Mouse (Mus musculus) CH12.LX (cell line): ENCODE measurements around the gene Cd96. TPM values are rescaled to one million over a fixed set of nuclear protein-coding genes. Genes with fewer than 3 reads are reported as not detected.

Source experiments
- DNase-seq: peaks from one replicate; pipeline ENCODE4 v3.0.0-alpha.2; 2013; ENCODE audit errors: extremely low read depth
- H3K27ac ChIP-seq: 2 replicates; pipeline ENCODE4 v1.5.1; 2012; ENCODE audit warnings: low read depth, mild to moderate bottlenecking, control low read depth, moderate library complexity; ENCODE audit not compliant: insufficient read depth
- H3K27me3 ChIP-seq: replicated peaks from 2 replicates; pipeline ENCODE3; 2012; ENCODE audit warnings: inconsistent platforms
- H3K36me3 ChIP-seq, 2 experiments: replicated peaks in 1 of 2; 2 replicates each; pipeline versions ENCODE3 to v1.6.1; 2012; ENCODE audit warnings: inconsistent platforms in 1 of 2, low read length in 1 of 2, mild to moderate bottlenecking in 1 of 2, mixed read lengths in 1 of 2, moderate library complexity in 1 of 2; ENCODE audit not compliant: control insufficient read depth in 1 of 2, insufficient read depth in 1 of 2
- H3K4me1 ChIP-seq, 2 experiments: 2 replicates each; pipeline ENCODE4 v1.6.1; 2012; ENCODE audit warnings: inconsistent platforms in 1 of 2, moderate library complexity in 1 of 2; ENCODE audit not compliant: insufficient read depth in 2 of 2, control insufficient read depth in 1 of 2
- H3K4me2 ChIP-seq: 2 replicates; pipeline ENCODE4 v1.6.1; 2012; ENCODE audit warnings: low read depth, mild to moderate bottlenecking, control low read depth; ENCODE audit not compliant: poor library complexity, insufficient read depth, severe bottlenecking
- H3K4me3 ChIP-seq, 3 experiments: fragments of 150-350 bp in 1 of 3; sonication (generic) in 1 of 3; replicated peaks in 1 of 3; 2 replicates each; pipeline versions ENCODE3 to v1.5.1; 2011 to 2012; ENCODE audit warnings: low read depth in 2 of 3, low read length in 2 of 3, mild to moderate bottlenecking in 2 of 3, moderate library complexity in 2 of 3, control low read depth in 1 of 3, improper control_type of control experiment in 1 of 3, inconsistent platforms in 1 of 3, mixed read lengths in 1 of 3; ENCODE audit not compliant: poor library complexity in 1 of 3
- H3K79me2 ChIP-seq: replicated peaks from 2 replicates; pipeline ENCODE4 v1.6.1; 2012; ENCODE audit warnings: mild to moderate bottlenecking, moderate library complexity; ENCODE audit not compliant: control insufficient read depth, poor library complexity, insufficient read depth, severe bottlenecking; ENCODE audit errors: extremely low read depth
- H3K9ac ChIP-seq: 2 replicates; pipeline ENCODE4 v1.6.1; 2012; ENCODE audit warnings: low read depth, mild to moderate bottlenecking, control low read depth, moderate library complexity; ENCODE audit not compliant: insufficient read depth
- H3K9me3 ChIP-seq: replicated peaks from 2 replicates; pipeline ENCODE3; 2012; ENCODE audit warnings: low read length, inconsistent platforms, mixed read lengths
- BHLHE40 ChIP-seq: IDR thresholded peaks from 2 replicates; pipeline ENCODE4 v1.6.1; 2011; ENCODE audit warnings: mild to moderate bottlenecking, low read depth, low read length, improper control_type of control experiment
- CHD2 ChIP-seq: IDR thresholded peaks from 2 replicates; pipeline ENCODE4 v1.6.1; 2011; ENCODE audit warnings: low read length, improper control_type of control experiment
- CTCF ChIP-seq, 2 experiments: IDR thresholded peaks in 1 of 2; conservative IDR thresholded peaks in 1 of 2; 2 replicates each; pipeline ENCODE4 v1.5.1; 2011 to 2012; ENCODE audit warnings: low read depth in 2 of 2, low read length in 2 of 2, improper control_type of control experiment in 1 of 2, inconsistent platforms in 1 of 2, mild to moderate bottlenecking in 1 of 2, moderate library complexity in 1 of 2
- EP300 ChIP-seq: IDR thresholded peaks from 2 replicates; pipeline ENCODE4 v1.6.1; 2011; ENCODE audit warnings: low read length, improper control_type of control experiment
- ETS1 ChIP-seq: conservative IDR thresholded peaks from 2 replicates; pipeline ENCODE4 v1.6.1; 2012; ENCODE audit warnings: low read depth, mild to moderate bottlenecking, inconsistent platforms, low read length, improper control_type of control experiment, moderate library complexity
- GABPA ChIP-seq: IDR thresholded peaks from 2 replicates; pipeline ENCODE4 v1.6.1; 2012; ENCODE audit warnings: low read depth, low read length, improper control_type of control experiment, inconsistent platforms; ENCODE audit not compliant: insufficient replicate concordance
- KAT2A ChIP-seq: IDR thresholded peaks from 2 replicates; pipeline ENCODE4 v1.6.1; 2012; ENCODE audit warnings: low read length, improper control_type of control experiment, inconsistent platforms; ENCODE audit not compliant: insufficient replicate concordance
- MAFK ChIP-seq: IDR thresholded peaks from 2 replicates; pipeline ENCODE4 v1.6.1; 2011; ENCODE audit warnings: low read length, improper control_type of control experiment; ENCODE audit not compliant: insufficient replicate concordance
- MAX ChIP-seq: IDR thresholded peaks from 2 replicates; pipeline ENCODE4 v1.6.1; 2011; ENCODE audit warnings: low read length, improper control_type of control experiment
- MEF2A ChIP-seq: IDR thresholded peaks from 2 replicates; pipeline ENCODE4 v1.6.1; 2014; ENCODE audit warnings: low read depth, mild to moderate bottlenecking, inconsistent platforms, low read length, improper control_type of control experiment, borderline replicate concordance
- MXI1 ChIP-seq: IDR thresholded peaks from 2 replicates; pipeline ENCODE4 v1.6.1; 2011; ENCODE audit warnings: mild to moderate bottlenecking, low read depth, low read length, improper control_type of control experiment
- NELFE ChIP-seq: IDR thresholded peaks from 2 replicates; pipeline ENCODE4 v1.6.1; 2011; ENCODE audit warnings: low read depth, low read length, improper control_type of control experiment
- NRF1 ChIP-seq: IDR thresholded peaks from 2 replicates; pipeline ENCODE4 v1.6.1; 2014; ENCODE audit warnings: low read depth, mild to moderate bottlenecking, inconsistent platforms, low read length, improper control_type of control experiment, moderate library complexity
- PAX5 ChIP-seq: IDR thresholded peaks from 2 replicates; pipeline ENCODE4 v1.6.1; 2012; ENCODE audit warnings: low read length, inconsistent platforms, mixed read lengths
- POLR2AphosphoS2 ChIP-seq: IDR thresholded peaks from 2 replicates; pipeline ENCODE4 v1.6.1; 2011; ENCODE audit warnings: low read depth, low read length, improper control_type of control experiment
- RAD21 ChIP-seq: IDR thresholded peaks from 2 replicates; pipeline ENCODE4 v1.6.1; 2011; ENCODE audit warnings: low read depth, mild to moderate bottlenecking, low read length, improper control_type of control experiment, moderate library complexity
- RCOR1 ChIP-seq: conservative IDR thresholded peaks from 2 replicates; pipeline ENCODE4 v1.6.1; 2012; ENCODE audit warnings: low read depth, mild to moderate bottlenecking, inconsistent platforms, low read length, improper control_type of control experiment
- SIN3A ChIP-seq: IDR thresholded peaks from 2 replicates; pipeline ENCODE4 v1.6.1; 2012; ENCODE audit warnings: low read length, improper control_type of control experiment, inconsistent platforms
- SMC3 ChIP-seq: IDR thresholded peaks from 2 replicates; pipeline ENCODE4 v1.6.1; 2011; ENCODE audit warnings: low read depth, low read length, improper control_type of control experiment
- TBP ChIP-seq: conservative IDR thresholded peaks from 2 replicates; pipeline ENCODE4 v1.6.1; 2011; ENCODE audit warnings: low read depth, low read length, improper control_type of control experiment
- TCF12 ChIP-seq: IDR thresholded peaks from 2 replicates; pipeline ENCODE4 v1.6.1; 2014; ENCODE audit warnings: low read depth, mild to moderate bottlenecking, inconsistent platforms, low read length, improper control_type of control experiment
- UBTF ChIP-seq: IDR thresholded peaks from 2 replicates; pipeline ENCODE4 v1.6.1; 2012; ENCODE audit warnings: low read depth, mild to moderate bottlenecking, inconsistent platforms, low read length, improper control_type of control experiment, moderate library complexity
- USF1 ChIP-seq: IDR thresholded peaks from 2 replicates; pipeline ENCODE4 v1.6.1; 2014; ENCODE audit warnings: low read depth, mild to moderate bottlenecking, inconsistent platforms, low read length, improper control_type of control experiment
- USF2 ChIP-seq: conservative IDR thresholded peaks from 2 replicates; pipeline ENCODE4 v1.6.1; 2011; ENCODE audit warnings: low read depth, low read length, improper control_type of control experiment
- ZC3H11A ChIP-seq: IDR thresholded peaks from 2 replicates; pipeline ENCODE4 v1.6.1; 2012; ENCODE audit warnings: low read depth, mild to moderate bottlenecking, inconsistent platforms, low read length, improper control_type of control experiment
- ZKSCAN1 ChIP-seq: IDR thresholded peaks from 2 replicates; pipeline ENCODE4 v1.6.1; 2012; ENCODE audit warnings: low read depth, inconsistent platforms, low read length, improper control_type of control experiment, borderline replicate concordance
- dilution Hi-C: fragments of 300-500 bp; cut with MboI; formaldehyde crosslinking; loops from 2 replicates; pipeline ENCODE4 v1.14.3; 2020; ENCODE audit warnings: low sequenced_read_pairs; ENCODE audit not compliant: extremely low pct_unique_long_range_greater_than_20kb, extremely low pct_ligation_motif_present
- in situ Hi-C: fragments of 300-500 bp; cut with MboI; formaldehyde crosslinking; loops from 3 replicates; pipeline ENCODE4 v1.14.3; 2019; ENCODE audit warnings: low sequenced_read_pairs, low pct_ligation_motif_present, low pct_unique_long_range_greater_than_20kb, mixed read lengths
- polyA plus RNA-seq: library from polyadenylated mRNA; unstranded; fragments of >175 nt; gene quantifications from 2 replicates; pipeline ENCODE4 v1.2.1, GENCODE M21; 2012; ENCODE audit warnings: low read depth; ENCODE audit not compliant: insufficient read length
- total RNA-seq, 2 experiments: library from RNA; depleted of rRNA; stranded (reverse); fragments of 300-350 nt in 1 of 2; fragments of >200 nt in 1 of 2; gene quantifications; 2 replicates each; pipeline ENCODE4 v1.2.3; 2012 to 2014

Gene Cd96
- total and polyA plus RNA-seq, 3 experiments = 4.4 to 9.7 (median 5.9) TPM

DNA sequence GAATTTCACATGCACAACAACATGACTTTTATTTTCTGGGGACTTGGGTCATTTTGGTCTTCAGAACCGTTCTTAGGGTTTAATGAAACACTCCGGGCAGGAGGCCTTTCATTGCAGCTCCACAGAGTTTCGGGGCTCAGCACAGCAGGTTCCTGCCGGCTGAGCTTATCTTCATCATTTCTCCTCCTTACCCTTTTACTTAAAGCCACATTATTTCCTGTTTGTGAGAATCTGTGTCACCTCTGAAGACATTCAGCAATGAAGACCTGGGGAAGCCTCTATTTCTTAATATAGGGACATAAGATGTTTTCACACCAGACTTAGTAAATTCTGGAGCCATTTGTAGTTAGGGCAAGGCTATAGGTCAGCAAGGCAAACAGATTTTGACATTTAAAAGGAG is 12.6 kb downstream of the Cd96 start:
- Histone ChIP-seq H3K9ac (no peak overlapping the region), H3K27me3 (no peaks in the 10 kb centered on the region), H3K4me3 (no peak overlapping the region), H3K9me3 (peaks cover 28% of the 10 kb centered on the region), H3K79me2 (no peaks in the 10 kb centered on the region), H3K4me1 (no peaks in the 10 kb centered on the region), H3K36me3 (no peaks in the 10 kb centered on the region), H3K27ac (no peak overlapping the region), H3K4me2 (no peak overlapping the region)
- no peak for DNase-seq
- TF ChIP-seq KAT2A (no peak), RAD21 (no peak), NELFE (no peak), SIN3A (no peak), BHLHE40 (no peak), TCF12 (no peak), USF1 (no peak), MXI1 (no peak), USF2 (no peak), NRF1 (no peak)
- in situ Hi-C loops (no loop called here), dilution Hi-C loops (no loop called here)

DNA sequence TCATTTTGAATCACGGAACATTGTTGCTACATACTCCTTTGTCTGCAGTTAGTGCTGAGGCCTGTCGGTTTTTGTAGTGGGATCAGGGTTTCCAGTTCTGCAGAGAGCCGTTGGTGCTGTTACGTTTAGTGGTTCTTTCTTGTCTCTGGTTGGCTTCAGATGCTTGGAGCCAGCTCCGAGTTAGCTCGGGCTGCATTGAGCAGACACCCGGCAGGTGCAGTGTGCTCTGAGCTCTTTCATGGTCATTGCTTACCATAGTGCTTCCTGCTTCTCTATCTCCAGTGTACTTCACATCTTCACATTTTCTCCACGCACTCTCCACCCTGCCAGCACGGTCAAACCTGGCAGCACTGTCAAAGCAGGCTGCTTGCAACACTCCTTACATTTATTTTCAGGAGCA is 15.6 kb downstream of the Cd96 start:
- DNase-seq = no peak
- in situ Hi-C loops = no loop called here
- dilution Hi-C loops = no loop called here
- H3K4me2 ChIP-seq = no peak overlapping the region
- peaks cover 28% of the 10 kb centered on the region for H3K9me3 ChIP-seq
- no peak overlapping the region for H3K9ac ChIP-seq
- no peaks in the 10 kb centered on the region for H3K27me3 ChIP-seq
- H3K4me1 ChIP-seq = peaks cover 0 to 6% of the 10 kb centered on the region in 2 experiments; a peak in 1 of 4 replicates
- H3K36me3 ChIP-seq = no peaks in the 10 kb centered on the region
- TF ChIP-seq NELFE = no peak
- no peak for TF ChIP-seq MAX
- no peak for TF ChIP-seq GABPA
- TF ChIP-seq CHD2 = no peak
- TF ChIP-seq RCOR1 = no peak
- no peak for TF ChIP-seq UBTF
- no peak for TF ChIP-seq CTCF (conservative IDR thresholded peaks at IDR 0.05 in 1 of 2, IDR thresholded peaks at IDR 0.05 in 1 of 2; ENCODE audit: low read depth in 2 of 2, low read length in 2 of 2)
- TF ChIP-seq MEF2A = no peak
- TF ChIP-seq TCF12 = no peak
- TF ChIP-seq ETS1 = no peak
- TF ChIP-seq EP300 = no peak
- TF ChIP-seq ZKSCAN1 = no peak
- no peak for TF ChIP-seq PAX5
- TF ChIP-seq POLR2AphosphoS2 = no peak
- no peak for TF ChIP-seq TBP
- TF ChIP-seq SMC3 = no peak
- no peak for TF ChIP-seq ZC3H11A
- no peak for TF ChIP-seq MAFK
- TF ChIP-seq SIN3A = no peak
- no peaks in the 10 kb centered on the region for H3K79me2 ChIP-seq
- H3K4me3 ChIP-seq = no peak overlapping the region
- H3K27ac ChIP-seq = no peak overlapping the region
